Mouse (Mus musculus) forebrain, embryonic 13.5 days (tissue): ENCODE results near the gene Gpank1. TPM values are rescaled to one million over a fixed set of nuclear protein-coding genes. Genes with fewer than 3 reads are reported as not detected.
"Not testable (repeated sequence)": the region's sequence is repeated elsewhere in the genome, so short reads cannot be mapped to it uniquely, and the experiment has no call there.

Experiments
- ATAC-seq: fragments of 200-750 bp; cut with Nextera tagmentation; 2 replicates; pipeline ENCODE4 v1.8.0; 2017
- H3K27ac ChIP-seq: fragments of 300-500 bp; sonication (generic); 2 replicates; pipeline ENCODE4 v1.5.1; 2015; ENCODE audit warnings: inconsistent platforms, mild to moderate bottlenecking, moderate library complexity
- H3K27me3 ChIP-seq: fragments of 300-500 bp; sonication (generic); 2 replicates; pipeline ENCODE4 v1.6.1; 2015; ENCODE audit warnings: mild to moderate bottlenecking, inconsistent platforms
- H3K36me3 ChIP-seq: fragments of 300-500 bp; sonication (generic); 2 replicates; pipeline ENCODE4 v1.6.1; 2015; ENCODE audit warnings: mild to moderate bottlenecking, inconsistent platforms; ENCODE audit not compliant: poor library complexity, severe bottlenecking
- H3K4me1 ChIP-seq: fragments of 300-500 bp; sonication (generic); 2 replicates; pipeline ENCODE4 v1.6.1; 2015; ENCODE audit warnings: inconsistent platforms
- H3K4me2 ChIP-seq: fragments of 300-500 bp; sonication (generic); 2 replicates; pipeline ENCODE4 v1.6.1; 2015; ENCODE audit warnings: inconsistent platforms, mild to moderate bottlenecking, moderate library complexity
- H3K4me3 ChIP-seq: fragments of 300-500 bp; sonication (generic); 2 replicates; pipeline ENCODE4 v1.5.1; 2015; ENCODE audit warnings: mild to moderate bottlenecking, inconsistent platforms
- H3K9ac ChIP-seq: fragments of 300-500 bp; sonication (generic); 2 replicates; pipeline ENCODE4 v1.6.1; 2015; ENCODE audit warnings: mild to moderate bottlenecking, inconsistent platforms
- H3K9me3 ChIP-seq: fragments of 300-500 bp; sonication (generic); replicated peaks from 2 replicates; pipeline ENCODE4 v1.6.1; 2016; ENCODE audit warnings: inconsistent platforms
- WGBS: fragments of 180-500 bp; shearing (Covaris S2); methylation state at CpG from one replicate; pipeline ENCODE4 v1.1.7; 2015; 5-methylcytosine and 5-hydroxymethylcytosine counted together
- polyA plus RNA-seq: library from polyadenylated mRNA; unstranded; fragments of >200 nt; fragmentation: Nextera tagmentation; extraction: Ambion mirVana; gene quantifications from 2 replicates; pipeline ENCODE4 v1.2.1, GENCODE M21; 2015

Gpank1 gene
- polyA plus RNA-seq, 1 experiment from 2014 or later: 32.4 TPM

- 97% methylated on average over 12 of the region's 12 CpGs for WGBS
- ATAC-seq, H3K27ac ChIP-seq, H3K9me3 ChIP-seq, H3K4me2 ChIP-seq, H3K9ac ChIP-seq, H3K27me3 ChIP-seq, H3K4me3 ChIP-seq: not testable (repeated sequence)
- H3K36me3 ChIP-seq: peaks cover 36% of the 10 kb centered on the region
- peaks cover 50% of the 10 kb centered on the region for H3K4me1 ChIP-seq
Measured at GRCm38 (mm10) chr17:35124261-35124896, 3.1 kb downstream of the Gpank1 start.

- Histone ChIP-seq H3K36me3 (peaks cover 36% of the 10 kb centered on the region), H3K4me2 (0 out of 2 replicates have a peak overlapping the region, but pooled peaks have one; percentile 86), H3K27me3 (no peaks in the 10 kb centered on the region), H3K4me3 (0 out of 2 replicates have a peak overlapping the region, but pooled peaks have one; percentile 68), H3K27ac (no peak overlapping the region), H3K9me3 (no peaks in the 10 kb centered on the region), H3K9ac (0 out of 2 replicates have a peak overlapping the region, but pooled peaks have one; percentile 87), H3K4me1 (peaks cover 44% of the 10 kb centered on the region)
- no peak for ATAC-seq
- WGBS: 100% methylated on average over 1 of the region's 1 CpGs
Measured at GRCm38 (mm10) chr17:35125081-35125480, 3.8 kb downstream of the Gpank1 start.

GRCm38 (mm10) chr17:35125578-35125977 lies 4.3 kb downstream of the Gpank1 start:
- Histone ChIP-seq H3K36me3 (peaks cover 36% of the 10 kb centered on the region), H3K4me3 (peak overlapping the region; percentile 68), H3K9ac (peak overlapping the region; percentile 87), H3K4me1 (peaks cover 39% of the 10 kb centered on the region), H3K4me2 (peak overlapping the region; percentile 86), H3K27me3 (no peaks in the 10 kb centered on the region), H3K27ac (peak overlapping the region; percentile 72; the same call in 1 of the 2 replicates), H3K9me3 (no peaks in the 10 kb centered on the region)
- WGBS: 34% methylated on average over 6 of the region's 6 CpGs
- ATAC-seq: no peak

GRCm38 (mm10) chr17:35126206-35126611 lies 5.0 kb downstream of the Gpank1 start, which contains the start of gene D17H6S53E:
Gene D17H6S53E (plus strand): TSS chr17:35126373.
- Histone ChIP-seq H3K9ac (peak within 1 kb of the TSS; percentile 87), H3K9me3 (no peaks in the 10 kb centered on the region)
- peak; percentile 44 for ATAC-seq

GRCm38 (mm10) chr17:35127017-35127416 lies 5.8 kb downstream of the Gpank1 start:
- no peak for ATAC-seq
- H3K9ac ChIP-seq: peak overlapping the region; percentile 87
- H3K4me2 ChIP-seq: peak overlapping the region; percentile 86
- H3K4me3 ChIP-seq: peak overlapping the region; percentile 68
- H3K27ac ChIP-seq: no peak overlapping the region
- H3K27me3 ChIP-seq: no peaks in the 10 kb centered on the region
- WGBS: 75% methylated on average over 13 of the region's 13 CpGs
- peaks cover 38% of the 10 kb centered on the region for H3K4me1 ChIP-seq
- H3K36me3 ChIP-seq: peaks cover 36% of the 10 kb centered on the region
- H3K9me3 ChIP-seq: no peaks in the 10 kb centered on the region

More at GRCm38 (mm10) chr17:35126206-35126611, 5.0 kb downstream of the Gpank1 start, which contains the start of gene D17H6S53E:
- no peaks in the 10 kb centered on the region for H3K27me3 ChIP-seq
- H3K4me3 ChIP-seq: peak within 1 kb of the TSS; percentile 68
- H3K4me2 ChIP-seq: peak within 1 kb of the TSS; percentile 86
- WGBS: under 1% methylated on average over 36 of the region's 36 CpGs
- H3K27ac ChIP-seq: peak within 1 kb of the TSS; percentile 72
- peaks cover 36% of the 10 kb centered on the region for H3K36me3 ChIP-seq
- peaks cover 38% of the 10 kb centered on the region for H3K4me1 ChIP-seq

- 78% methylated on average over 11 of the region's 11 CpGs for WGBS
- Histone ChIP-seq H3K4me2 (no peak overlapping the region), H3K4me3 (no peak overlapping the region), H3K9ac (no peak overlapping the region), H3K27me3 (no peaks in the 10 kb centered on the region), H3K27ac (no peak overlapping the region), H3K4me1 (peaks cover 29% of the 10 kb centered on the region), H3K36me3 (peaks cover 25% of the 10 kb centered on the region), H3K9me3 (no peaks in the 10 kb centered on the region)
- ATAC-seq: no peak
Measured at GRCm38 (mm10) chr17:35128996-35129395, 7.7 kb downstream of the Gpank1 start.

- Histone ChIP-seq H3K4me3 (no peak overlapping the region), H3K4me1 (peaks cover 18% of the 10 kb centered on the region), H3K9ac (no peak overlapping the region), H3K27ac (no peak overlapping the region), H3K27me3 (no peaks in the 10 kb centered on the region), H3K4me2 (no peak overlapping the region), H3K9me3 (no peaks in the 10 kb centered on the region), H3K36me3 (peaks cover 13% of the 10 kb centered on the region)
- WGBS: 91% methylated on average over 8 of the region's 8 CpGs
- ATAC-seq: no peak
Measured at GRCm38 (mm10) chr17:35131038-35131437, 9.8 kb downstream of the Gpank1 start.

GRCm38 (mm10) chr17:35131500-35132173 lies 10.4 kb downstream of the Gpank1 start, which contains the start of gene Apom:
Gene Apom (minus strand): TSS chr17:35132050.
- Histone ChIP-seq H3K4me3 (no peak within 1 kb of the TSS), H3K9me3 (no peaks in the 10 kb centered on the region), H3K4me1 (peaks cover 17% of the 10 kb centered on the region), H3K27ac (no peak within 1 kb of the TSS), H3K36me3 (peaks cover 13% of the 10 kb centered on the region), H3K27me3 (no peaks in the 10 kb centered on the region), H3K4me2 (no peak within 1 kb of the TSS), H3K9ac (no peak within 1 kb of the TSS)
- no peak for ATAC-seq
- 84% methylated on average over 15 of the region's 15 CpGs for WGBS

GRCm38 (mm10) chr17:35132174-35132560 lies 10.9 kb downstream of the Gpank1 start:
- ATAC-seq: no peak
- Histone ChIP-seq H3K27ac (no peak overlapping the region), H3K27me3 (no peaks in the 10 kb centered on the region), H3K4me2 (no peak overlapping the region), H3K4me3 (no peak overlapping the region), H3K4me1 (peaks cover 17% of the 10 kb centered on the region), H3K9me3 (no peaks in the 10 kb centered on the region), H3K36me3 (peaks cover 13% of the 10 kb centered on the region), H3K9ac (no peak overlapping the region)
- 75% methylated on average over 3 of the region's 3 CpGs for WGBS

GRCm38 (mm10) chr17:35133517-35133916 lies 12.3 kb downstream of the Gpank1 start:
- H3K9me3 ChIP-seq: no peaks in the 10 kb centered on the region
- H3K36me3 ChIP-seq: peaks cover 13% of the 10 kb centered on the region
- H3K27ac ChIP-seq: no peak overlapping the region
- H3K9ac ChIP-seq: no peak overlapping the region
- no peak overlapping the region for H3K4me3 ChIP-seq
- H3K27me3 ChIP-seq: no peaks in the 10 kb centered on the region
- 97% methylated on average over 7 of the region's 7 CpGs for WGBS
- H3K4me1 ChIP-seq: peaks cover 24% of the 10 kb centered on the region
- no peak overlapping the region for H3K4me2 ChIP-seq
- no peak for ATAC-seq

- peak; percentile 94 for ATAC-seq
- H3K27ac ChIP-seq: peak within 1 kb of the TSS; percentile 95
- H3K36me3 ChIP-seq: peaks cover 21% of the 10 kb centered on the region
- WGBS: under 1% methylated on average over 66 of the region's 66 CpGs
- peaks cover 28% of the 10 kb centered on the region for H3K4me1 ChIP-seq
- H3K9me3 ChIP-seq: no peaks in the 10 kb centered on the region
- peak within 1 kb of the TSS; percentile 79 for H3K4me3 ChIP-seq
- no peaks in the 10 kb centered on the region for H3K27me3 ChIP-seq
- peak within 1 kb of the TSS; percentile 87 for H3K9ac ChIP-seq
- H3K4me2 ChIP-seq: peak within 1 kb of the TSS; percentile 82
Measured at GRCm38 (mm10) chr17:35134801-35135590, 13.7 kb downstream of the Gpank1 start, which contains the start of gene Bag6. Gene Bag6 (plus strand): TSS chr17:35135178.
